Mouse (Mus musculus) cerebellum, adult 2 months (tissue): ENCODE measurements at regions not wholly inside any gene's neighbourhood (a gene's known extent, or its start where the extent isn't known, plus 50 kb on each side); places are given as distances from the start of the nearest gene placed in this dataset.
A peak's percentile ranks its signal among the peaks of the same experiment; 100 is the strongest.

Source experiments
- DNase-seq, 2 experiments: peaks; one replicate each; pipeline ENCODE4 v3.0.0; 2021
- H3K27ac ChIP-seq: fragments of 200-500 bp; 2 replicates; pipeline ENCODE4 v1.5.1; 2012; ENCODE audit warnings: low read length, control low read depth, inconsistent platforms; ENCODE audit not compliant: insufficient read depth
- H3K27me3 ChIP-seq: fragments of 200-500 bp; 2 replicates; pipeline ENCODE4 v1.6.1; 2012; ENCODE audit warnings: inconsistent platforms, mild to moderate bottlenecking, low read length, moderate library complexity; ENCODE audit not compliant: control insufficient read depth, insufficient read depth
- H3K4me1 ChIP-seq: fragments of 200-500 bp; 2 replicates; pipeline ENCODE4 v1.6.1; 2011; ENCODE audit warnings: low read length; ENCODE audit not compliant: control insufficient read depth, insufficient read depth
- H3K4me3 ChIP-seq: fragments of 200-500 bp; replicated peaks from 2 replicates; pipeline ENCODE3; 2011; ENCODE audit warnings: mild to moderate bottlenecking, low read depth, low read length, control low read depth; ENCODE audit not compliant: insufficient read depth
- CTCF ChIP-seq: fragments of 200-500 bp; IDR thresholded peaks from 2 replicates; pipeline ENCODE4 v1.5.1; 2011; ENCODE audit warnings: low read depth, mild to moderate bottlenecking, control low read depth, low read length, moderate library complexity, borderline replicate concordance; ENCODE audit not compliant: insufficient read depth
- POLR2A ChIP-seq: fragments of 200-500 bp; IDR thresholded peaks from 2 replicates; pipeline ENCODE4 v1.6.1; 2011; ENCODE audit warnings: low read length, control low read depth, borderline replicate concordance; ENCODE audit not compliant: insufficient read depth
- WGBS: fragments of 180-500 bp; shearing (Covaris S2); methylation state at CpG from one replicate; pipeline ENCODE4 v1.1.7; 2018; 5-methylcytosine and 5-hydroxymethylcytosine counted together

DNA sequence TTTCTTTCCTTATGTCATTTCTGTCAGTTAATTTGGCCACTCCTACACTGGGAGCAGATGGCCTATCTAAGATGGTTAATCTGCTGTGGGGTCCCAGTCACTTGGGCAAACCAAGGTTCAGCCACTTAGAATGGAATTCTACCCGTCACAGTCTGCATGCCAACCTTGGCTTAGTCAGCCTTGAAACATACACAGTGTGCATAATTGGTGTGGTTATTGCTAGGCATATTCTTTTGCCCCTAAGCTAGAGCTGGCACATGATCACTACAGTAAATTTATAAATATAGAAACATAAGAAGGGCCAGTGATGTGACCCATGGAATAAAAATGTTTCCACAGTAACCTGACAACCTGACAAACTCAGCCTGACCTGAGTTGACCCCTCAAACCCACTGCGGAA, 130.7 kb upstream of the Pgrmc2 start:
- H3K27me3 ChIP-seq, result no peaks in the 10 kb centered on the region
- 89% methylated on average over 2 of the region's 2 CpGs for WGBS

DNA sequence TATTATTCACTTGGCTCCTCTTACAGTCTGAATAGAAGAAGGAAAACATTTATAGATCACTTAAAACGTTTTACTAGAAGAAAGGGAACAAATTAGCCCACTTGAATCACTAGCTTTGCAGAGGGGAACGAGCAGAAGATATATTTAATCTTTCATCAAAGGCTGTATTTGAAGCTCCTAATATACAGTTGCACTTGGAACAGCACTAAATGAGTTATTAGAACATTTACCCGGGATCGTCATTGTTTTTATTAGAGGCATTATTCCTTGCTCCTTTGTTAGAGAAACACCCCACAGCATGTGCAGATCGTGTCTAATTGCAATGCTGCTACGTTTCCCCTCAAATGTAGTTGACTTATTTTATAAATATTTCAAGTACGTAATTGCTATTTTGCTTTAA, 127.5 kb upstream of the Pgrmc2 start:
- TF ChIP-seq CTCF (no peak), POLR2A (no peak)
- Histone ChIP-seq H3K4me1 (no peaks in the 10 kb centered on the region), H3K27me3 (no peaks in the 10 kb centered on the region), H3K27ac (no peak overlapping the region), H3K4me3 (no peak overlapping the region)
- DNase-seq, result no peak
- 81% methylated on average over 7 of the region's 7 CpGs for WGBS

More for the DNA sequence above, 130.7 kb upstream of the Pgrmc2 start:
- TF ChIP-seq CTCF, result no peak
- no peak for TF ChIP-seq POLR2A
- Histone ChIP-seq H3K27ac (no peak overlapping the region), H3K4me3 (no peak overlapping the region), H3K4me1 (no peaks in the 10 kb centered on the region)
- DNase-seq, result no peak

DNA sequence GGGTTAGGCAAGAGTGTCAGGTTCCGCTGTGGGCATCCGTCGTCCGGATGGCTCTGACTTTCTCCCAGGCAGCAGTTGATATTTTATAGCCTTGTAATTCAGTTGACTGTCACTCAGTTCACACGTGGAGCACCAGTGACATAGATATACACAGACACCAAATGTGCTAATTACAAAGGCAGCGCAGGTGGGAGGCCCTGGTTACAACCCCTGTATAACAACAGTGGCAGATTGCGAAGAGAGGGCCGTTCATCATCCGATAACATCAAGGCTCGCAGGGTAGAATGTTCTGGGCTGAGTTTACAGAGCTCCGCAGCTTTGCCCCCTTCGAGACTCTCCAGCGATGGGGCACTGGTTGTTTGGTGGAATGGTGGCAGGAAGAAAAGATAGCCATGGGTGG, 120.0 kb upstream of the Pgrmc2 start:
- no peak overlapping the region for H3K27ac ChIP-seq
- no peaks in the 10 kb centered on the region for H3K27me3 ChIP-seq
- DNase-seq, result no peak
- no peak for TF ChIP-seq POLR2A
- TF ChIP-seq CTCF, result no peak
- 87% methylated on average over 13 of the region's 13 CpGs for WGBS
- H3K4me1 ChIP-seq, result peaks cover 8% of the 10 kb centered on the region; the same call in 1 of the 2 replicates
- H3K4me3 ChIP-seq, result no peak overlapping the region

DNA sequence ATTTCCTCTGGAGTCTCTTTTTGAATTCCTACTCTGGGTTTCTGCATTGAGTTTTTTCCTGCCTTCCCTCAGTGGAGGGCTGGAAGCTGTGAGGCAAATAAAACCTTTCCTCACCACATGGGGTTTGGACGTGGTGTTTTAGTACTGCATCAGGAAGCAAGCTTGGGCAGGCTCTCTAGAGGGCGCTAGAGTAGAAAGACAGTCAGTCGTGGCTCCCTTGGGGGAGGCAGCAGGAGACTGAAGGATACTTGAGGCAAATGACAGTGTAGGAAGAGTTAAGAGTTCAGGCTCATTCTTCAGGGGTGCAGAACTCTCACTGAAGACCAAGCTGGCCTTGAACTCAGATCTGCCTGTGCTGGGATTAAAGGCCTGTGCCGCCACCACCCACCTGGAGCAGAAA, 118.9 kb upstream of the Pgrmc2 start:
- no peak overlapping the region for H3K4me3 ChIP-seq
- no peak for DNase-seq
- 36% methylated on average over 4 of the region's 4 CpGs for WGBS
- TF ChIP-seq CTCF, result peak; percentile 4; the same call in 1 of the 2 replicates
- TF ChIP-seq POLR2A, result no peak
- H3K4me1 ChIP-seq, result peaks cover 8% of the 10 kb centered on the region; the same call in 1 of the 2 replicates
- H3K27ac ChIP-seq, result no peak overlapping the region
- no peaks in the 10 kb centered on the region for H3K27me3 ChIP-seq

DNA sequence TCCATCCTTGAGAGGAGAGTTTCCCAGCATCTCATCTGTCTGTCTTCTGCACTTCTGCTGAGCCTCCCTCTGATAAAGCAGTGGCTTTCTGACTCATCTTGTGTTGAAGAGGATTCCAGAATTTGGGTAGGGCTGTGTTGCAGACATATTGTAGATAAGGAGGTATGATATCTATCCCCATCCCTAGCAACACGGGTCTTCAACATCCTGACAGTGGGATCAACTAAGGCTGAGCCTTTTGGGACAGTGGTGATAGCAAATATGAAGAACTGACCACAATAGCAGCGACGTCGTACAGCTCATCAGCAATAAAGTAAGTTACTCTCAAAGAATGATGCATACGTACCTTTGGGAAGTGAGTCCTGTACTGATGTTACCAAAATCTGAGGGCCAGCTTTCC, 117.2 kb upstream of the Pgrmc2 start:
- peaks cover 12% of the 10 kb centered on the region for H3K4me1 ChIP-seq
- no peak for TF ChIP-seq POLR2A
- no peak for TF ChIP-seq CTCF
- H3K4me3 ChIP-seq, result no peak overlapping the region
- DNase-seq, result no peak
- WGBS, result 93% methylated on average over 5 of the region's 5 CpGs
- H3K27ac ChIP-seq, result no peak overlapping the region
- H3K27me3 ChIP-seq, result no peaks in the 10 kb centered on the region

DNA sequence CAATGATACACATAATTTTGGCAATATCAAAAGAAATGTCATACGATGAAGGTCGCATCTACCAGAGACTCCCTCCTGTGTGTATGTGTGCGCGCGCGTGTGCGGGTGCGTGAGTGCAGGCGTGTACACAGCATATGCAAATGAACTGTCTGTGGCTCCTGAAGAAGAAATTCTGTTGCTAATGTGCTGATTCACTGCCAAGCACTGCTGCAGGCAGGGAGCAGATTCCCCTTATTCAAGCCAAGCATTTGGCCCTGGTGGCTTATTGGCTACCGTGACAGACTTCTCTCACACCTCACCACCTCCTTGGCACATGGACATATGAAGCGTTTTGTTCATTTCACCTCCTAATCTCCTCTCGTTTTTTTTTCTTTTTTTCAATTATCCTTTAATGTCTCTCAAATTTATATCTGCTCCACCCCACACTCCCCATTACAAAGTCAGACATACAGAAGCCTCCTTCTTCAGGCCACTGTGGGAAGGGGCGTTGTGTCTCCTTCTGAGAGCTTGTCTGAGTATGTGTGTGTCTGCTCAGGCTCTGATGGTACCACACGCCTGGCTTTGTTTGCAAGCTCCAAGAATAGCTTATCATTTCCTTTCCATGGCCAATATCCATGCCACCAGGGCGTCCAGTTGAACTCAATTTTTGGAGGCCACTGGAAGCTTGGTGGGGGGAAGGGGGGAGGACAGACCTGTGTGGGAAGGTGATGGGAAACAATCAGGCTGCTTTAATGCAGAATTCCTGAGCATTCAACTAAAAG, 115.5 kb upstream of the Pgrmc2 start:
- H3K27me3 ChIP-seq, result no peaks in the 10 kb centered on the region
- no peak overlapping the region for H3K27ac ChIP-seq
- H3K4me1 ChIP-seq, result peaks cover 23% of the 10 kb centered on the region
- no peak overlapping the region for H3K4me3 ChIP-seq
- peak; percentile 71 to 90 for DNase-seq
- 4% methylated on average over 15 of the region's 15 CpGs for WGBS
- no peak for TF ChIP-seq CTCF

DNA sequence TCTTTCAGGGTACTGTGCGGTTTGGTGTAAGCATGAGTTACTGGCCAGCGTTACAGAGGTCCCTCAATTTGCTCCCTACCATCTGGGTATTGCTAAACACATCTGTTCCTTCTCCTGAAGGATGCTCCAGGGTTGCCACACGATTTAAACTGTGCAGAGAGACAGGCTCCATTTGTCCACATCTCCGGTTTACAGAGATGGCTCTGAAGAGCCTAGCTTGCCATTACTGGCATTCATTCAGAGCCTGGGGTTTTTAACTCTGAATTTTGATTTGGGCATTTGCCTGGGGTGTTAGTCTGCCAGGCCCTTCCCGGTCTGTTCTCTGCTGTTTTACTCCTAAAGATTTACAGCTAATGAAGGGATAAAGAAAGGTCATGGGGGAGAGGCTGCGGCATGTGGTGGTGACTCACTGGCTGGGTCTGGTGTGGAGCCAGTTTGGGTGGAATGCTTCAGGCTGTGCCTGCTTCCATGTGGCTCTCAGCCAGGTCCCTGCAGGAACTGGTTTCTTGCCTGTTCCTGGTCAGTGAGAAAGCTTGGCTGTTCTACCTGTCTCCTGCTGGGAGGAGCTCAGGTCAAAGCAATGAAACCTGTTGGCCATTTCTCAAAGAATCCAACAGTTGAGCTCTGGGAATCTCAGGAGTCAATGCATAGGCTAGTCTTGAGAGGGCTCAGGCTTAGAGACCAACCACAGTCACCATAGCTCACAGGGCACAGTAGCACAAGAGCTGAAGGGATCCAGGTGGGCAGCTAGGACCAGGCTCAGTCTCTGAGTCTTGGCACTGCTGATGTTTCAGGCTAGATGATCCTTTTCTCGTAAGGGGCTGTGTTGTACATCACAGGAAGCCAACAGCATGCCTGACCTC, 112.5 kb upstream of the Pgrmc2 start:
- 0 out of 2 replicates have a peak, but pooled peaks have one; percentile 12 for TF ChIP-seq POLR2A
- no peak for TF ChIP-seq CTCF
- DNase-seq, result peak; percentile 99 to 100
- WGBS, result 10% methylated on average over 7 of the region's 7 CpGs
- Histone ChIP-seq H3K4me3 (no peak overlapping the region), H3K4me1 (peaks cover 23% of the 10 kb centered on the region), H3K27me3 (no peaks in the 10 kb centered on the region; the same call in 1 of the 2 replicates), H3K27ac (no peak overlapping the region)
